Mouse (Mus musculus) intestine, embryonic 15.5 days (tissue): ENCODE data around the gene Wnk2. TPM values are rescaled to one million over a fixed set of nuclear protein-coding genes. Genes with fewer than 3 reads are reported as not detected.
A peak's percentile ranks its signal among the peaks of the same experiment; 100 is the strongest.

ENCODE experiments used
- ATAC-seq: fragments of 200-750 bp; cut with Nextera tagmentation; 2 replicates; pipeline ENCODE4 v1.8.0; 2017; ENCODE audit warnings: moderate TSS enrichment, moderate library complexity
- H3K27ac ChIP-seq: fragments of 300-500 bp; sonication (generic); 2 replicates; pipeline ENCODE4 v1.5.1; 2015; ENCODE audit warnings: mild to moderate bottlenecking, inconsistent platforms
- H3K27me3 ChIP-seq: fragments of 300-500 bp; sonication (generic); replicated peaks from 2 replicates; pipeline ENCODE4 v1.6.1; 2015; ENCODE audit warnings: inconsistent platforms
- H3K36me3 ChIP-seq: fragments of 300-500 bp; sonication (generic); 2 replicates; pipeline ENCODE4 v1.6.1; 2015; ENCODE audit warnings: inconsistent platforms
- H3K4me1 ChIP-seq: fragments of 300-500 bp; sonication (generic); replicated peaks from 2 replicates; pipeline ENCODE4 v1.6.1; 2015; ENCODE audit warnings: inconsistent platforms
- H3K4me2 ChIP-seq: fragments of 300-500 bp; sonication (generic); replicated peaks from 2 replicates; pipeline ENCODE4 v1.6.1; 2015; ENCODE audit warnings: mild to moderate bottlenecking, inconsistent platforms
- H3K4me3 ChIP-seq: fragments of 300-500 bp; sonication (generic); replicated peaks from 2 replicates; pipeline ENCODE4 v1.5.1; 2015; ENCODE audit warnings: inconsistent platforms
- H3K9ac ChIP-seq: fragments of 300-500 bp; sonication (generic); 2 replicates; pipeline ENCODE4 v1.6.1; 2015; ENCODE audit warnings: inconsistent platforms
- H3K9me3 ChIP-seq: fragments of 300-500 bp; sonication (generic); 2 replicates; pipeline ENCODE4 v1.6.1; 2016; ENCODE audit warnings: inconsistent platforms
- WGBS: fragments of 180-500 bp; shearing (Covaris S2); methylation state at CpG from one replicate; pipeline ENCODE4 v1.1.7; 2015; 5-methylcytosine and 5-hydroxymethylcytosine counted together
- polyA plus RNA-seq: library from polyadenylated mRNA; unstranded; fragments of >200 nt; fragmentation: Nextera tagmentation; extraction: Ambion mirVana; gene quantifications from 2 replicates; pipeline ENCODE4 v1.2.1, GENCODE M21; 2015

The Wnk2 gene
- polyA plus RNA-seq, 1 experiment from 2014 or later: 3.1 TPM

DNA sequence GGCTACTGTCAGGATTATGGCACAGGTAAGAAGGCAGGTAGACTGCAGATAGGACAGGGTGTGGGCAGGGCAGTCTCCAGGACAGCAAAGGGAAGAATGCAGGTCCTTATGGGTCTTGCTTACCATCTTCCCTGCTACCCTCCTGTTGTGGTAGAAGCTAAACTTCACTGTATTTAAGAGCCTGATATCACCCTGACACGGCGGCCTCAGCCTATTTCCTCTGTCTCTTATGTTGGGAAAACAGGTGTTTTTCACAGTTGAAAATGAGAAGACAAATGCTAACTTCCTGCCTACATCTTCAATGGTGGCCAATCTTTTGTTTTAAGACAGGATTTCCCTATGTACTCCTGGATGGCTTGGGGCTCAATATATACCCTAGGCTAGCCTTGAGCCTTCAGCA, 94.5 kb downstream of the Wnk2 start:
- H3K9ac ChIP-seq: no peak overlapping the region
- WGBS: 80% methylated on average over 2 of the region's 2 CpGs
- no peak overlapping the region for H3K4me3 ChIP-seq
- no peak for ATAC-seq
- H3K27me3 ChIP-seq: no peaks in the 10 kb centered on the region
- H3K36me3 ChIP-seq: 0 out of 2 replicates have a peak, but pooled peaks cover 4% of the 10 kb centered on the region
- no peaks in the 10 kb centered on the region for H3K4me1 ChIP-seq
- no peaks in the 10 kb centered on the region for H3K9me3 ChIP-seq
- no peak overlapping the region for H3K4me2 ChIP-seq
- no peak overlapping the region for H3K27ac ChIP-seq

DNA sequence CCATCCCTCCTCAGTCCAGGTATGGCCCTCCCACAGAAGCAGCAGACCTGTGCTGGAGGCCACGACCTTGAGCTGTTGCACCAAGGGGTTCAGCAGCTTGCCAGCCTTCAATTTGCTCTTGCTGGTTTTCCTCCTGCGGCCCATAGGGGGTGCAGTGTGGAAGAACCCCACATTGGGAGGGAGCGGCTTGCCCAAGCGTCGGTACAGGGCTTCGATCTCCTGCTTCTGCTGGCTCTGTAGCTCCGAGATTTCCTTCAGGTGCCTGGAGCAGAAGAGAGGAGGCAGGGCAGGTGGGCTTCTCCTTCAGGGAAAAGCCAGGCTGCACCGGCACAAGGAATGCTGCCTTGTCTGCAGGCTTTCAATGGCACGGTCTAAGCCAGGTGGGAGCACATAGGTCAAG, 95.3 kb downstream of the Wnk2 start:
- Histone ChIP-seq H3K4me2 (no peak overlapping the region), H3K9ac (no peak overlapping the region), H3K27ac (no peak overlapping the region), H3K27me3 (no peaks in the 10 kb centered on the region), H3K4me1 (no peaks in the 10 kb centered on the region), H3K36me3 (0 out of 2 replicates have a peak, but pooled peaks cover 4% of the 10 kb centered on the region), H3K9me3 (no peaks in the 10 kb centered on the region), H3K4me3 (no peak overlapping the region)
- WGBS: 49% methylated on average over 9 of the region's 9 CpGs
- no peak for ATAC-seq

GRCm38 (mm10) chr13:49047393-49047792, 100.4 kb downstream of the Wnk2 start:
- Histone ChIP-seq H3K36me3 (0 out of 2 replicates have a peak, but pooled peaks cover 4% of the 10 kb centered on the region), H3K9ac (no peak overlapping the region), H3K27ac (no peak overlapping the region), H3K4me3 (no peak overlapping the region), H3K4me2 (no peak overlapping the region), H3K9me3 (no peaks in the 10 kb centered on the region), H3K4me1 (no peaks in the 10 kb centered on the region), H3K27me3 (no peaks in the 10 kb centered on the region)
- WGBS: 74% methylated on average over 1 of the region's 1 CpGs
- no peak for ATAC-seq

- Histone ChIP-seq H3K4me2 (no peak overlapping the region), H3K27me3 (no peaks in the 10 kb centered on the region), H3K9ac (no peak overlapping the region), H3K9me3 (no peaks in the 10 kb centered on the region), H3K36me3 (no peaks in the 10 kb centered on the region), H3K4me1 (no peaks in the 10 kb centered on the region), H3K27ac (no peak overlapping the region), H3K4me3 (no peak overlapping the region)
- WGBS: 69% methylated on average over 10 of the region's 10 CpGs
- ATAC-seq: no peak
Observed at GRCm38 (mm10) chr13:49044145-49044561, 103.7 kb downstream of the Wnk2 start.

- ATAC-seq: no peak
- Histone ChIP-seq H3K36me3 (no peaks in the 10 kb centered on the region), H3K4me1 (peaks cover 2% of the 10 kb centered on the region; the same call in 1 of the 2 replicates), H3K4me3 (no peak overlapping the region), H3K9me3 (no peaks in the 10 kb centered on the region), H3K9ac (no peak overlapping the region), H3K27me3 (no peaks in the 10 kb centered on the region), H3K4me2 (no peak overlapping the region), H3K27ac (no peak overlapping the region)
- WGBS: 95% methylated on average over 15 of the region's 15 CpGs
Observed at GRCm38 (mm10) chr13:49042371-49042770, 105.4 kb downstream of the Wnk2 start.

DNA sequence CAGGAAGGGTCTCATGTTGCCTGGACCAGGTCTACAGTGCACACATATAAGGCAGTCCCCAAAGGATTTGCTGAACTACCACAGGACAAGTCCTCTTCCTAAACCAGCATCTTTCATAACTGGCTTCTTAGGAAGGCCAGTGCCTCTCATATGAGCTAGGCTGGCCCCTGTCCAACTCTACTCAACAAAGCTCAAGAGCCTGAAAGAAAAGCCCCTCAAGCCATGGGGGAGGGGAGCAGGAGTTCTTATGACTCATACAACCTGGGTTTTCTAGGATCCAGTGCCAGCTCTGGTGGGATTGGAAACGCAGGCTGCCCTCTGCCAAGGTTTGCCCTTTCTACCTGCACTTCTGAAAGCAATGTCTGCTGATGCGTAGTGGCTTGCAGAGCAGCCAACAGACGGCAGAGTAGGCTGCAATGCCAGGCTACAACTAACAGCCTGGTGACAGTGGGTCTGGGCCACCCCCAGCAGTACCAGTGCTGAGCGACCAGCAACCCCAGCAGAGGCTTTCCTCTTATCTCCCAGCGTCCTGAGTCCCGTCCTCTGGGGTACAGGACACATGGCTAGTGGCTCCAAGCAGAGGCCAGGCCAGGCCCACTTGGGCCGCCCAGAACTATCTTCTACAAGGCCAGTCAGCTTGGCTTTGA, 110.8 kb downstream of the Wnk2 start:
- WGBS: 67% methylated on average over 7 of the region's 7 CpGs
- H3K27ac ChIP-seq: no peak overlapping the region
- no peaks in the 10 kb centered on the region for H3K9me3 ChIP-seq
- no peaks in the 10 kb centered on the region for H3K36me3 ChIP-seq
- no peak overlapping the region for H3K4me2 ChIP-seq
- peaks cover 6% of the 10 kb centered on the region; the same call in 1 of the 2 replicates for H3K4me1 ChIP-seq
- no peaks in the 10 kb centered on the region for H3K27me3 ChIP-seq
- no peak overlapping the region for H3K9ac ChIP-seq
- H3K4me3 ChIP-seq: no peak overlapping the region
- no peak for ATAC-seq

GRCm38 (mm10) chr13:49036436-49036835, 111.4 kb downstream of the Wnk2 start:
- Histone ChIP-seq H3K4me1 (peaks cover 6% of the 10 kb centered on the region; the same call in 1 of the 2 replicates), H3K36me3 (no peaks in the 10 kb centered on the region), H3K9me3 (no peaks in the 10 kb centered on the region), H3K4me2 (no peak overlapping the region), H3K9ac (no peak overlapping the region), H3K27me3 (no peaks in the 10 kb centered on the region), H3K4me3 (no peak overlapping the region), H3K27ac (no peak overlapping the region)
- ATAC-seq: no peak
- WGBS: 90% methylated on average over 4 of the region's 4 CpGs

DNA sequence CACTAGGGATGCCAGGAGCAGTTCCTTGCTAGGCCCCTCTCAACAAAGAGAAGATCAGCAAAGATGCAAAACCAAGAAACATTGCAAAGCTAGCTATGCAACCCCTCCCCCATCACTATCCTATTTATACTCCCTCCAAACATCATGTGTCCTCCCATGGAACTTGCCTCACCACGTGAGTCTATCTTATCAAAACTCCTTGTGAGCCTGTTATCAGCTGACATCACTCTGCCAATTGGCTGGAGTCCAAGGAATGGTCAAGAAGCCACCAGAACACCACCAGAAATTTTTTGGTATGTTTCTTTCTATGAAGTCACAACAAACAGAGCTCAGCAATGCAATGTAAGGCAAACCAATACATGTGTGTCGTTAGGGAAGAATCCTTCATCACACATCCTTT, 116.8 kb downstream of the Wnk2 start:
- WGBS: 65% methylated on average over 2 of the region's 2 CpGs
- Histone ChIP-seq H3K36me3 (no peaks in the 10 kb centered on the region), H3K4me3 (no peak overlapping the region), H3K9ac (no peak overlapping the region), H3K4me1 (no peaks in the 10 kb centered on the region), H3K27me3 (no peaks in the 10 kb centered on the region), H3K27ac (no peak overlapping the region), H3K4me2 (no peak overlapping the region), H3K9me3 (no peaks in the 10 kb centered on the region)
- no peak for ATAC-seq

DNA sequence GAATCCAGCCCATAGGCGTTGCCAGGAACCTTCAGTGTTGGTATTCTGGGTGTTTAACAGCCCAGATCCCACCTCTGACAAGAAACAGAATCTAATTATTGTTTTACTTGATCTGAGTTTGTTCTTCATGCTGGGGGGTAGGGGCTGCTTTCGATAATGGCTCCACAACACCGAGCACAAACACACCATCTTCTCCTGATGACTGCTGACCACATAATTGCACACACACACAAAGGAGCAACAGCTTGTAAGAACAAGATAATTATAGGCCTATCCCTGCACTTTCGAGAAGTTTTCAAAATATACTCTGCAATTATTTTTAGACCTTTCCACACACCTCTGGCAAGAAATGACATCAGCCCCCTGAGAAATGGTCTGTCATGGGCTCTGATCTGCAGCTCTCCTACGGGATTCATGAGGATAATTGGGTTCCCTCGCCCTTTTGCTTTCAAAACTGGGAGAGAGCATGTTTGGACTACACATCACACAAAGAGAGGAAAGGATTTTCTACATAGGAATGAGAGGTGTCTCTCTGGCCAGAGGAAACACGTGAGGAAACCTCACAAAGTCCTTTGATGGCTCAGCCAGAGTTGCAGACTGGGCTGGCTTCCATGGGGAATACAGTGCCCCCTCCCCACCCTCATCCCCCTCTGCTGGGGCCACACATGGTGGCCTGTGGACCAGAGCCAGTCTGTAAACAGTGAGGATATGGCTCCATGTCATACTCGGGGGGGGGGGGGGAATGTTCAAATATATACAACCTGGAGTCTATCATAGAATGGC, 118.9 kb downstream of the Wnk2 start:
- H3K27ac ChIP-seq: no peak overlapping the region
- no peak overlapping the region for H3K9ac ChIP-seq
- no peak overlapping the region for H3K4me3 ChIP-seq
- H3K27me3 ChIP-seq: no peaks in the 10 kb centered on the region
- H3K4me1 ChIP-seq: peaks cover 4% of the 10 kb centered on the region
- no peaks in the 10 kb centered on the region for H3K36me3 ChIP-seq
- no peaks in the 10 kb centered on the region for H3K9me3 ChIP-seq
- ATAC-seq: no peak
- WGBS: 59% methylated on average over 8 of the region's 8 CpGs
- H3K4me2 ChIP-seq: no peak overlapping the region

- ATAC-seq: peak; percentile 65; the same call in 1 of the 2 replicates
- H3K4me1 ChIP-seq: peaks cover 4% of the 10 kb centered on the region
- no peaks in the 10 kb centered on the region for H3K36me3 ChIP-seq
- H3K4me2 ChIP-seq: no peak overlapping the region
- WGBS: 73% methylated on average over 8 of the region's 8 CpGs
- no peaks in the 10 kb centered on the region for H3K27me3 ChIP-seq
- H3K4me3 ChIP-seq: no peak overlapping the region
- H3K9me3 ChIP-seq: no peaks in the 10 kb centered on the region
- no peak overlapping the region for H3K9ac ChIP-seq
- no peak overlapping the region for H3K27ac ChIP-seq
Observed at GRCm38 (mm10) chr13:49027057-49027456, 120.8 kb downstream of the Wnk2 start.

DNA sequence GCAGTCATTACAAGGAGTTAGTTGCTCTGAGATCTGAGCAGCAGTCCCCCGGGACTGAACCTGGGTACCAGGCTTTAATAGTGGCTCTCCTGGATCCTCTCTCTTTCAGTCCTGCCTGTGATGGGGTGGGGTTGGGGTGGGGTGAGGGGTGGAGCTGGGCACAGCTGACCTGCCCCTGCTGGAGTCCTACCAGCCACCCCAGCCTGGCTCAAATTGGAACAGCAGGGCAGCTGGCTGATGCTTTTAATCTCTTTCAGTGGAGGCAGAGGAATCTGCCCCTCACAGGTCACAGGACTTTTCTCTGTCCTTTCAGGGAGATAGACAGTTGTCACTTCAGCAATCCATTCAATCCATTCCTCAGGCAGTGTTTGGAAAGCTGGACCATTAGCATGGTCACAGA, 122.3 kb downstream of the Wnk2 start:
- WGBS: 32% methylated on average over 1 of the region's 1 CpGs
- ATAC-seq: no peak
- Histone ChIP-seq H3K36me3 (no peaks in the 10 kb centered on the region), H3K9me3 (no peaks in the 10 kb centered on the region), H3K27me3 (no peaks in the 10 kb centered on the region), H3K4me3 (no peak overlapping the region), H3K4me1 (peaks cover 4% of the 10 kb centered on the region), H3K4me2 (no peak overlapping the region), H3K27ac (no peak overlapping the region), H3K9ac (no peak overlapping the region)

DNA sequence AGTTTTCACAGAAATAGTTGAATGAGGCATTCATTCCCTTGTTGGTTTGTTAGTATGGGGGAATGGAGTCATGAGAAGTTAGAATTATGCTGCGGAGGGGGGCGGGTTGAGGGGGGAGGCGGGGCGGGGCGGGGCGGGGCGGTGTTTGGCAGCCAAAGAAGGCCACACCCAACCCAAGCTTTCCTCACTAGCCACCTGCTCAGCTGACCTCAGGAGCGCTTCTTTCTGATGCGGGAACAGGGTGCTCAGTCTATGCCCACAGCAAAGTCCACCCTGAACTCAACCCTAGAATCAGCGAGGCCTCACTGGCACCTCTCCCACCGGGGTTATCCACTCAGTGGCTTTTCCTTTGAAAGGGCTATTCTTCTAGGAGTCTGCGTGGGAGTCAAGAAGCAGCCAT, 123.1 kb downstream of the Wnk2 start:
- H3K4me2 ChIP-seq: peak overlapping the region; percentile 33; the same call in 1 of the 2 replicates

More for the DNA sequence above, 123.1 kb downstream of the Wnk2 start:
- Histone ChIP-seq H3K4me3 (no peak overlapping the region), H3K27me3 (no peaks in the 10 kb centered on the region), H3K36me3 (no peaks in the 10 kb centered on the region), H3K9me3 (no peaks in the 10 kb centered on the region), H3K9ac (no peak overlapping the region), H3K27ac (no peak overlapping the region), H3K4me1 (peaks cover 4% of the 10 kb centered on the region)
- 15% methylated on average over 12 of the region's 12 CpGs for WGBS
- peak; percentile 55 for ATAC-seq
